Mouse (Mus musculus): ENCODE measurements around the gene P2rx3. TPM values are rescaled to one million over a fixed set of nuclear protein-coding genes. Genes with fewer than 3 reads are reported as not detected.

Gene P2rx3
- polyA plus RNA-seq, 1 experiment from 2014 or later: not detected

GRCm38 (mm10) chr2:85038336-85038735 is 1.1 kb upstream of the P2rx3 start:
- peak overlapping the region; percentile 76 to 83; a peak in 3 of 4 replicates for H3K4me3 ChIP-seq (ENCODE audit: control insufficient read depth in 1 of 2, insufficient read depth in 1 of 2, low read depth in 1 of 2, low read length in 2 of 2)
- H3K27ac ChIP-seq (replicated peaks in 1 of 2; ENCODE audit: control insufficient read depth in 1 of 2, insufficient read depth in 1 of 2, low read depth in 2 of 2, low read length in 2 of 2): no peak overlapping the region
- peaks cover 53% of the 10 kb centered on the region for H3K36me3 ChIP-seq (ENCODE audit: control insufficient read depth, insufficient read depth, low read length)
- H3K4me1 ChIP-seq (ENCODE audit: control insufficient read depth in 2 of 2, insufficient read depth in 2 of 2, low read length in 2 of 2): peaks cover 3 to 13% of the 10 kb centered on the region in 2 experiments
- WGBS: 82% methylated on average over 13 of the region's 13 CpGs
- ATAC-seq (ENCODE audit: insufficient number of reproducible peaks, insufficient read depth, low FRiP score, low read depth): no peak
- H3K4me2 ChIP-seq (ENCODE audit: low read length): peak overlapping the region; percentile 89
- H3K27me3 ChIP-seq (ENCODE audit: control insufficient read depth, insufficient read depth, low read length): 0 out of 2 replicates have a peak, but pooled peaks cover 5% of the 10 kb centered on the region
- no peaks in the 10 kb centered on the region for H3K9me3 ChIP-seq (ENCODE audit: control insufficient read depth, low read length)
- H3K9ac ChIP-seq (ENCODE audit: low read length): peak overlapping the region; percentile 93

DNA sequence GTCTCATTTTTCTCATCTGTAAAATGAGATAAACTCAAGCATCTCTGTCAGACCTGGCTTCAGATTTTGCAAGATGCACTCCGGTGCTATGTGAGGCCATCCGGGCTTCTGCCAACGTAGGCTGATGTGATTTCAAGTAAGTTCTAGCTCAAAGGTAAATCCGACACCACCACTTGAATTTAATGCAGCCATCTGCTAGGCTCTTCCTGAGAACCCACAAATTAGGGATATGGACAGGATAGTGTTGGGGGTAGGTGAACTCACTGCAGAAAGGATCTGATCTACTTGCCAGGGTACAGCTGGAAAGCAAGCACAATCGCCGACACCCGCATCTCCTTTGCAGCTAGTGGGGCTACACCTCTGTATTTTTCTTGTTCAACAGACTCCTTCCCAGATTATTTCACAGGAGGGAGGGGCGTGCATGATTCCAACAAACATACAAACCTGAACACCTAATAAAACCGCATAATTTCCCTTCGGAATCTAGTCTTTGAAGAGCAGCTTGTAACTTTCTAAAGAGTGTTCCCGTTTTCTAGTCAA is 685 bp downstream of the P2rx3 start:
- Histone ChIP-seq H3K9me3 (ENCODE audit: control insufficient read depth, low read length) (no peaks in the 10 kb centered on the region), H3K4me2 (ENCODE audit: low read length) (peak overlapping the region; percentile 89), H3K4me1 (ENCODE audit: control insufficient read depth in 2 of 2, insufficient read depth in 2 of 2, low read length in 2 of 2) (peaks cover 3 to 13% of the 10 kb centered on the region in 2 experiments), H3K9ac (ENCODE audit: low read length) (peak overlapping the region; percentile 93), H3K4me3 (ENCODE audit: control insufficient read depth in 1 of 2, insufficient read depth in 1 of 2, low read depth in 1 of 2, low read length in 2 of 2) (peak overlapping the region; percentile 76 to 83), H3K36me3 (ENCODE audit: control insufficient read depth, insufficient read depth, low read length) (peaks cover 35% of the 10 kb centered on the region), H3K27me3 (ENCODE audit: control insufficient read depth, insufficient read depth, low read length) (0 out of 2 replicates have a peak, but pooled peaks cover 5% of the 10 kb centered on the region), H3K27ac (replicated peaks in 1 of 2; ENCODE audit: control insufficient read depth in 1 of 2, insufficient read depth in 1 of 2, low read depth in 2 of 2, low read length in 2 of 2) (peak overlapping the region; percentile 36 to 69; a peak in 2 of 4 replicates)
- no peak for ATAC-seq (ENCODE audit: insufficient number of reproducible peaks, insufficient read depth, low FRiP score, low read depth)
- 9% methylated on average over 11 of the region's 11 CpGs for WGBS

DNA sequence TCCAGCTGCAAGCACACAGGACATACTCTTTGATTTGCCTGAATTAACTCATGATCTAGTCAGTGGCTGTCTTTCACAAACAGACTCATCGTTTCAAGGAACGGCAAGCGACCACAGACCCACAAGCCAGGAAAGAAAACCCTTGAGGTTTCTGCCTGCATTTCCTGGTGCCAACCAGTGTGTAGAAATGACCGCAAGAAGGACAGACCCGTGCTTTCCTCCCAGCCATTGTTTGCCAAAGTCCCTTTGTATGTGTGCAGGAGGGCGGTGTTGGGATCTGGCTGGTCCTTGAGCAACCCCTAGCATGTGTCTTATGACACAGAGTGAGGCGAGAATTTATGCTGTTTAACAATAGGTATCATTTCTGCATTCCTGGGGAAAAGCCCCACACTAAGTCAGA is 3.1 kb downstream of the P2rx3 start:
- Histone ChIP-seq H3K4me3 (ENCODE audit: control insufficient read depth in 1 of 2, insufficient read depth in 1 of 2, low read depth in 1 of 2, low read length in 2 of 2) (no peak overlapping the region), H3K36me3 (ENCODE audit: control insufficient read depth, insufficient read depth, low read length) (peaks cover 11% of the 10 kb centered on the region), H3K27ac (replicated peaks in 1 of 2; ENCODE audit: control insufficient read depth in 1 of 2, insufficient read depth in 1 of 2, low read depth in 2 of 2, low read length in 2 of 2) (no peak overlapping the region), H3K9ac (ENCODE audit: low read length) (no peak overlapping the region), H3K4me2 (ENCODE audit: low read length) (no peak overlapping the region), H3K27me3 (ENCODE audit: control insufficient read depth, insufficient read depth, low read length) (0 out of 2 replicates have a peak, but pooled peaks cover 5% of the 10 kb centered on the region), H3K4me1 (ENCODE audit: control insufficient read depth in 2 of 2, insufficient read depth in 2 of 2, low read length in 2 of 2) (peaks cover 3 to 13% of the 10 kb centered on the region in 2 experiments), H3K9me3 (ENCODE audit: control insufficient read depth, low read length) (no peaks in the 10 kb centered on the region)
- WGBS: 78% methylated on average over 7 of the region's 7 CpGs
- ATAC-seq (ENCODE audit: insufficient number of reproducible peaks, insufficient read depth, low FRiP score, low read depth): no peak

- no peak overlapping the region for H3K4me3 ChIP-seq (ENCODE audit: control insufficient read depth in 1 of 2, insufficient read depth in 1 of 2, low read depth in 1 of 2, low read length in 2 of 2)
- H3K9me3 ChIP-seq (ENCODE audit: control insufficient read depth, low read length): no peaks in the 10 kb centered on the region
- H3K36me3 ChIP-seq (ENCODE audit: control insufficient read depth, insufficient read depth, low read length): 0 out of 2 replicates have a peak, but pooled peaks cover under 1% of the 10 kb centered on the region
- H3K4me2 ChIP-seq (ENCODE audit: low read length): no peak overlapping the region
- no peak overlapping the region for H3K9ac ChIP-seq (ENCODE audit: low read length)
- 83% methylated on average over 2 of the region's 2 CpGs for WGBS
- peaks cover under 1 to 10% of the 10 kb centered on the region in 2 experiments for H3K4me1 ChIP-seq (ENCODE audit: control insufficient read depth in 2 of 2, insufficient read depth in 2 of 2, low read length in 2 of 2)
- H3K27ac ChIP-seq (replicated peaks in 1 of 2; ENCODE audit: control insufficient read depth in 1 of 2, insufficient read depth in 1 of 2, low read depth in 2 of 2, low read length in 2 of 2): no peak overlapping the region
- H3K27me3 ChIP-seq (ENCODE audit: control insufficient read depth, insufficient read depth, low read length): 0 out of 2 replicates have a peak, but pooled peaks cover 5% of the 10 kb centered on the region
- no peak for ATAC-seq (ENCODE audit: insufficient number of reproducible peaks, insufficient read depth, low FRiP score, low read depth)
These were observed 4.1 kb downstream of the P2rx3 start for GRCm38 (mm10) chr2:85033121-85033520.

GRCm38 (mm10) chr2:85030989-85031388 is 6.3 kb downstream of the P2rx3 start:
- Histone ChIP-seq H3K9ac (ENCODE audit: low read length) (no peak overlapping the region), H3K4me3 (ENCODE audit: control insufficient read depth in 1 of 2, insufficient read depth in 1 of 2, low read depth in 1 of 2, low read length in 2 of 2) (no peak overlapping the region), H3K4me2 (ENCODE audit: low read length) (no peak overlapping the region), H3K27ac (replicated peaks in 1 of 2; ENCODE audit: control insufficient read depth in 1 of 2, insufficient read depth in 1 of 2, low read depth in 2 of 2, low read length in 2 of 2) (no peak overlapping the region), H3K9me3 (ENCODE audit: control insufficient read depth, low read length) (no peaks in the 10 kb centered on the region), H3K36me3 (ENCODE audit: control insufficient read depth, insufficient read depth, low read length) (no peaks in the 10 kb centered on the region), H3K27me3 (ENCODE audit: control insufficient read depth, insufficient read depth, low read length) (0 out of 2 replicates have a peak, but pooled peaks cover 5% of the 10 kb centered on the region), H3K4me1 (ENCODE audit: control insufficient read depth in 2 of 2, insufficient read depth in 2 of 2, low read length in 2 of 2) (no peaks in the 10 kb centered on the region)
- ATAC-seq (ENCODE audit: insufficient number of reproducible peaks, insufficient read depth, low FRiP score, low read depth): no peak
- 54% methylated on average over 6 of the region's 6 CpGs for WGBS

- WGBS: 68% methylated on average over 6 of the region's 6 CpGs
- no peak overlapping the region for H3K9ac ChIP-seq (ENCODE audit: low read length)
- no peaks in the 10 kb centered on the region for H3K4me1 ChIP-seq (ENCODE audit: control insufficient read depth in 2 of 2, insufficient read depth in 2 of 2, low read length in 2 of 2)
- no peaks in the 10 kb centered on the region for H3K9me3 ChIP-seq (ENCODE audit: control insufficient read depth, low read length)
- H3K4me2 ChIP-seq (ENCODE audit: low read length): no peak overlapping the region
- H3K27ac ChIP-seq (replicated peaks in 1 of 2; ENCODE audit: control insufficient read depth in 1 of 2, insufficient read depth in 1 of 2, low read depth in 2 of 2, low read length in 2 of 2): no peak overlapping the region
- H3K4me3 ChIP-seq (ENCODE audit: control insufficient read depth in 1 of 2, insufficient read depth in 1 of 2, low read depth in 1 of 2, low read length in 2 of 2): no peak overlapping the region
- H3K27me3 ChIP-seq (ENCODE audit: control insufficient read depth, insufficient read depth, low read length): 0 out of 2 replicates have a peak, but pooled peaks cover 5% of the 10 kb centered on the region
- ATAC-seq (ENCODE audit: insufficient number of reproducible peaks, insufficient read depth, low FRiP score, low read depth): no peak
- H3K36me3 ChIP-seq (ENCODE audit: control insufficient read depth, insufficient read depth, low read length): no peaks in the 10 kb centered on the region
These were observed 7.4 kb downstream of the P2rx3 start for GRCm38 (mm10) chr2:85029897-85030296.

DNA sequence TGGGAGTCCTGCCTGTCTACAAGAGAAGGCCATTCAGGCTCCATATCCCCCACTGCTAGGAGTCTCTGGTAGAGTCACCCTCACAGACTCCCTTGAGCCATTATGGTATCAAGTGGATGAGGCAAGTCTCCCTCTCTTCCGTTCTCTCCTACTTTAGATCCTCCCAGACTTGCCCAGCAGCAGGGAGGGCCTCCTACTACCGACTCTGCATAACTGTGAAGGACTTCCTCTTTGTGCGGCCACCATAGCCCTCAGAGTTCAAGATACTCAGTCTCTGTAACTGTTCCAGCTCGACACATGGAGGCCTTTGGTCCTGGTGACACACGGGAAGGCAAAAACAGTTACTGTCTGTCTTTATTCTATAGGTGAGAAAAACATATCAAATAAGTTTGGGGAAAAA is 10.0 kb downstream of the P2rx3 start:
- Histone ChIP-seq H3K4me3 (ENCODE audit: control insufficient read depth in 1 of 2, insufficient read depth in 1 of 2, low read depth in 1 of 2, low read length in 2 of 2) (no peak overlapping the region), H3K27me3 (ENCODE audit: control insufficient read depth, insufficient read depth, low read length) (peaks cover 7% of the 10 kb centered on the region; the same call in 1 of the 2 replicates), H3K4me2 (ENCODE audit: low read length) (no peak overlapping the region), H3K36me3 (ENCODE audit: control insufficient read depth, insufficient read depth, low read length) (no peaks in the 10 kb centered on the region), H3K4me1 (ENCODE audit: control insufficient read depth in 2 of 2, insufficient read depth in 2 of 2, low read length in 2 of 2) (no peaks in the 10 kb centered on the region), H3K9me3 (ENCODE audit: control insufficient read depth, low read length) (no peaks in the 10 kb centered on the region), H3K9ac (ENCODE audit: low read length) (no peak overlapping the region), H3K27ac (replicated peaks in 1 of 2; ENCODE audit: control insufficient read depth in 1 of 2, insufficient read depth in 1 of 2, low read depth in 2 of 2, low read length in 2 of 2) (no peak overlapping the region)
- WGBS: 62% methylated on average over 5 of the region's 5 CpGs
- ATAC-seq (ENCODE audit: insufficient number of reproducible peaks, insufficient read depth, low FRiP score, low read depth): no peak

GRCm38 (mm10) chr2:85026178-85026577 is 11.1 kb downstream of the P2rx3 start:
- no peaks in the 10 kb centered on the region for H3K36me3 ChIP-seq (ENCODE audit: control insufficient read depth, insufficient read depth, low read length)
- ATAC-seq (ENCODE audit: insufficient number of reproducible peaks, insufficient read depth, low FRiP score, low read depth): no peak
- no peak overlapping the region for H3K4me3 ChIP-seq (ENCODE audit: control insufficient read depth in 1 of 2, insufficient read depth in 1 of 2, low read depth in 1 of 2, low read length in 2 of 2)
- H3K4me2 ChIP-seq (ENCODE audit: low read length): no peak overlapping the region
- H3K27ac ChIP-seq (replicated peaks in 1 of 2; ENCODE audit: control insufficient read depth in 1 of 2, insufficient read depth in 1 of 2, low read depth in 2 of 2, low read length in 2 of 2): no peak overlapping the region
- no peaks in the 10 kb centered on the region for H3K9me3 ChIP-seq (ENCODE audit: control insufficient read depth, low read length)
- peaks cover 7% of the 10 kb centered on the region; the same call in 1 of the 2 replicates for H3K27me3 ChIP-seq (ENCODE audit: control insufficient read depth, insufficient read depth, low read length)
- 70% methylated on average over 3 of the region's 3 CpGs for WGBS
- no peak overlapping the region for H3K9ac ChIP-seq (ENCODE audit: low read length)
- H3K4me1 ChIP-seq (ENCODE audit: control insufficient read depth in 2 of 2, insufficient read depth in 2 of 2, low read length in 2 of 2): no peaks in the 10 kb centered on the region
